Mouse (Mus musculus) urinary bladder, adult 2 months (tissue): ENCODE measurements around the gene Acap2. TPM values are rescaled to one million over a fixed set of nuclear protein-coding genes. Genes with fewer than 3 reads are reported as not detected.

Experiments
- DNase-seq: peaks from one replicate; pipeline ENCODE4 v3.0.0; 2022; ENCODE audit warnings: low spot score
- polyA plus RNA-seq: library from polyadenylated mRNA; depleted of rRNA; stranded (reverse); fragments of >200 nt; gene quantifications from 2 replicates; pipeline ENCODE4 v1.2.3, GENCODE M21; 2012; rRNA removed

The Acap2 gene
- polyA plus RNA-seq, 1 experiment = 40.7 TPM

DNA sequence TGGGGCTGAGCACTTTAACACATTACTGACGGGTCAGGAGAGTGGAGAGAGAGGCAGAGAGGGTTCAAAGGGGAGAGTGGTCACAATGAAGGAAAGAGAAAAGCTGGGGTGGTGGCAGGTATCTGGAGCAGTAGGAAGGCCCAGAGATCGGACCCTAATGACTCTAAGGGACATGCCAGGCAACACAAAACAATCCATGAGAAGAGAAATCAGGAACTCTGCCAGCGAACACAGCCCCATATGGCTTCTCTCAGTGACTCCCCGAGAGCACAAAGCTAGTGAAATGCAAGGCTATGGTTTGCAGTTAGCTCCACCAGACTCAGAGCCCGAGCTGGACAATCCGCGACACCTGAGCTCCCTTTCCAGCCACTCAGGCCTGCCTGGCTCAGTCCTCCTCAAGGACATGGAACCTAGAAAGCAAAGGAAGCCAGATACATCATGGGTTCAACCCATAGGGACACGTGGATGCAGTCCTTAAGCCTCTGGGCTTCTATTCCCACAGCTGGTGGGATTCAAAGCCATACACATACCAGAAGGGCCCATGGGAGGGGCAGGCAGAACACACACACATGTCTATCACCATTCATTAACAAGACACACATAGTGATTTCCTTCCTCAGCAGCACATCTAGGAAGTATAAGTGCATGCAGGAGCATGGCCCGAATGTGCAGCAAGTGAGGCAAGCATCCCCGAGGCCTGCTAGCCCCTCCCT lies 153.7 kb downstream of the Acap2 start:
- DNase-seq = no peak

- no peak for DNase-seq
These were observed 154.8 kb downstream of the Acap2 start for GRCm38 (mm10) chr16:31046217-31046659.

GRCm38 (mm10) chr16:31045211-31045610 lies 155.8 kb downstream of the Acap2 start:
- DNase-seq = no peak

GRCm38 (mm10) chr16:31043136-31043535 lies 157.9 kb downstream of the Acap2 start:
- no peak for DNase-seq

Other genes with a start within 250 kb of the Acap2 start
- gene Xxylt1, start 119.8 kb downstream of the Acap2 start, polyA plus RNA-seq = 12.3 and 13.6 TPM in 2 replicates
- 72.3 and 91.1 TPM in 2 replicates for gene Ppp1r2, start 74.0 kb upstream of the Acap2 start, polyA plus RNA-seq
- gene Apod, start 113.6 kb upstream of the Acap2 start, polyA plus RNA-seq = 38.4 and 57.2 TPM in 2 replicates
- 170 and 177 TPM in 2 replicates for gene Bdh1, start 221.0 kb upstream of the Acap2 start, polyA plus RNA-seq